Mouse (Mus musculus) brain, embryonic 14.5 days (tissue): Measurements from ENCODE around the gene Car15.

ENCODE experiments used
- CTCF ChIP-seq: fragments of 200-500 bp; IDR thresholded peaks from 2 replicates; pipeline ENCODE4 v1.5.1; 2012; ENCODE audit warnings: inconsistent platforms, mild to moderate bottlenecking, moderate library complexity, borderline replicate concordance; ENCODE audit not compliant: insufficient read depth, insufficient read length; ENCODE audit errors: extremely low read depth
- POLR2A ChIP-seq: fragments of 200-500 bp; IDR thresholded peaks from 2 replicates; pipeline ENCODE4 v1.6.1; 2012; ENCODE audit warnings: mild to moderate bottlenecking, inconsistent platforms, borderline replicate concordance; ENCODE audit not compliant: poor library complexity, insufficient read depth, insufficient read length, severe bottlenecking; ENCODE audit errors: extremely low read depth

GRCm38 (mm10) chr16:17802456-17802838, 35.7 kb downstream of the Car15 start:
- TF ChIP-seq POLR2A (no peak), CTCF (no peak)
